Mouse (Mus musculus): Measurements from ENCODE around the gene Cage1. TPM values are rescaled to one million over a fixed set of nuclear protein-coding genes. Genes with fewer than 3 reads are reported as not detected.

The Cage1 gene
- polyA plus RNA-seq, 1 experiment from 2014 or later, result 0.99 TPM

- Histone ChIP-seq H3K9ac (ENCODE audit: low read length) (no peak overlapping the region), H3K4me2 (ENCODE audit: low read depth, low read length, severe bottlenecking) (no peak overlapping the region), H3K4me1 (replicated peaks; ENCODE audit: control insufficient read depth, insufficient read depth, low read length) (no peaks in the 10 kb centered on the region), H3K36me3 (ENCODE audit: control insufficient read depth, insufficient read depth, low read length) (no peaks in the 10 kb centered on the region), H3K27me3 (ENCODE audit: control insufficient read depth, insufficient read depth, low read length) (no peaks in the 10 kb centered on the region), H3K4me3 (ENCODE audit: low read depth, low read length) (no peak overlapping the region), H3K27ac (ENCODE audit: low read depth, low read length) (no peak overlapping the region), H3K9me3 (ENCODE audit: control insufficient read depth, low read length) (no peaks in the 10 kb centered on the region)
- ATAC-seq (replicated peaks; ENCODE audit: low FRiP score) (no peak), DNase-seq (ENCODE audit: low spot score) (no peak)
- WGBS, result 90% methylated on average over 18 of the region's 18 CpGs
Measured at GRCm38 (mm10) chr13:37958498-37959238, 78.2 kb downstream of the Cage1 start.

Small RNAs within 50 kb of the gene (microRNA-seq; reads per million reads assigned to microRNA genes)
- gene Gm27387 (ENCODE audit: insufficient number of aligned reads), result not detected

Other genes with a start within 250 kb of the Cage1 start
- 112 and 118 TPM in 2 replicates for gene Ssr1, start 42.9 kb downstream of the Cage1 start, polyA plus RNA-seq (2014; fragmentation: Nextera tagmentation; extraction: Ambion mirVana)
- 49.5 and 53.6 TPM in 2 replicates for gene Riok1, start 74 bp downstream of the Cage1 start, polyA plus RNA-seq (2014; fragmentation: Nextera tagmentation; extraction: Ambion mirVana)
- 1.1 and 1.3 TPM in 2 replicates for gene Dsp, start 114.2 kb upstream of the Cage1 start, polyA plus RNA-seq (2014; fragmentation: Nextera tagmentation; extraction: Ambion mirVana)
- 44.8 and 45.5 TPM in 2 replicates for gene Snrnp48, start 167.9 kb upstream of the Cage1 start, polyA plus RNA-seq (2014; fragmentation: Nextera tagmentation; extraction: Ambion mirVana)

Data from forebrain, embryonic 11.5 days (tissue).